Mouse (Mus musculus): ENCODE results near the gene Strn4.

DNA sequence AGATGAGACGGTGACA, 59.4 kb downstream of the Strn4 start, which contains the start of gene Dact3:
- TF ChIP-seq CTCF (IDR thresholded peaks at IDR 0.05; ENCODE audit: low read depth), result no peak
- TF ChIP-seq EP300 (IDR thresholded peaks at IDR 0.05; ENCODE audit: low read depth), result no peak

Data from liver, postnatal 0 days (tissue).